Mouse (Mus musculus): ENCODE measurements around the gene Mpzl3. TPM values are rescaled to one million over a fixed set of nuclear protein-coding genes. Genes with fewer than 3 reads are reported as not detected.
A peak's percentile ranks its signal among the peaks of the same experiment; 100 is the strongest.

Gene Mpzl3
- total and polyA plus RNA-seq, 3 experiments, result 3.1 to 5.3 (median 5.2) TPM

DNA sequence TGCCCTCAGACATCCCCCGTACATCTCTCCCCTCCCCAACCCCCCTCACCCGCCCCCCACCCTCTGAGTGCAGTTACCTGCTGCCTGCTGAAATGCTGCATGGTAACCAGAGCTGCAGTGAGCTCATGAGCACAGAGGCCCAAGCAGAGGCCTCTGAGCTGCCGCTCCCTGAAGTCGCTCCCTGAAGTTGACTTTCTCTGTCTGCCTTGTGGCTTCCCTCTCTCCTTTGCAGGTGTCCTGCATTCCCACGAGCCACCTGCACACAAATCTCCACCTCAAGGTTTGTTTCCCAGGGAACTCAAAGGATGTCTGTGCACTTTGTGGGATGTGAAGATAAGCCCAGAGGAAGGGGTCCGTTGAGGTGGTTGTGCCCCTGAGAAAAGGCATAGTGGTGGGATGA, 43.7 kb upstream of the Mpzl3 start:
- Histone ChIP-seq H3K9me3 (replicated peaks; ENCODE audit: low read length) (peaks cover 6% of the 10 kb centered on the region), H3K4me3 (replicated peaks in 1 of 3; ENCODE audit: low read depth in 2 of 3, low read length in 2 of 3, poor library complexity in 1 of 3) (no peak overlapping the region), H3K27me3 (replicated peaks) (no peaks in the 10 kb centered on the region), H3K79me2 (replicated peaks; ENCODE audit: control insufficient read depth, extremely low read depth, insufficient read depth, poor library complexity, severe bottlenecking) (no peaks in the 10 kb centered on the region), H3K36me3 (replicated peaks in 1 of 2; ENCODE audit: control insufficient read depth in 1 of 2, insufficient read depth in 1 of 2, low read length in 1 of 2) (no peaks in the 10 kb centered on the region), H3K9ac (ENCODE audit: insufficient read depth, low read depth) (no peak overlapping the region), H3K4me1 (ENCODE audit: control insufficient read depth in 1 of 2, insufficient read depth in 2 of 2) (peaks cover 15 to 25% of the 10 kb centered on the region in 2 experiments), H3K27ac (ENCODE audit: insufficient read depth, low read depth) (no peak overlapping the region), H3K4me2 (ENCODE audit: insufficient read depth, low read depth, poor library complexity, severe bottlenecking) (no peak overlapping the region)
- in situ Hi-C loops (cut with MboI; ENCODE audit: low pct_ligation_motif_present, low pct_unique_long_range_greater_than_20kb, low sequenced_read_pairs), result loop anchor here (25.0 kb wide), 1 partner anchor 376 kb away; the partner anchor contains the start of gene Fxyd2
- dilution Hi-C loops (cut with MboI; ENCODE audit: extremely low pct_ligation_motif_present, extremely low pct_unique_long_range_greater_than_20kb, low sequenced_read_pairs), result no loop called here
- TF ChIP-seq MEF2A (IDR thresholded peaks at IDR 0.05; ENCODE audit: borderline replicate concordance, low read depth, low read length), result no peak
- TF ChIP-seq NRF1 (IDR thresholded peaks at IDR 0.05; ENCODE audit: low read depth, low read length), result no peak
- no peak for TF ChIP-seq SMC3 (IDR thresholded peaks at IDR 0.05; ENCODE audit: low read depth, low read length)
- no peak for TF ChIP-seq MAFK (IDR thresholded peaks at IDR 0.05; ENCODE audit: insufficient replicate concordance, low read length)
- no peak for TF ChIP-seq MXI1 (IDR thresholded peaks at IDR 0.05; ENCODE audit: low read depth, low read length)
- TF ChIP-seq ZNF384 (IDR thresholded peaks at IDR 0.05; ENCODE audit: low read depth, low read length), result no peak
- no peak for TF ChIP-seq IRF4 (IDR thresholded peaks at IDR 0.05; ENCODE audit: low read depth, low read length)
- TF ChIP-seq MAZ (IDR thresholded peaks at IDR 0.05; ENCODE audit: low read depth, low read length), result no peak
- TF ChIP-seq GABPA (IDR thresholded peaks at IDR 0.05; ENCODE audit: insufficient replicate concordance, low read depth, low read length), result no peak
- no peak for TF ChIP-seq RAD21 (IDR thresholded peaks at IDR 0.05; ENCODE audit: low read depth, low read length)
- no peak for TF ChIP-seq TCF12 (IDR thresholded peaks at IDR 0.05; ENCODE audit: low read depth, low read length)
- DNase-seq (ENCODE audit: extremely low read depth), result no peak

- Histone ChIP-seq H3K4me2 (ENCODE audit: insufficient read depth, low read depth, poor library complexity, severe bottlenecking) (no peak overlapping the region), H3K36me3 (replicated peaks in 1 of 2; ENCODE audit: control insufficient read depth in 1 of 2, insufficient read depth in 1 of 2, low read length in 1 of 2) (no peaks in the 10 kb centered on the region), H3K9me3 (replicated peaks; ENCODE audit: low read length) (peaks cover 6% of the 10 kb centered on the region), H3K27me3 (replicated peaks) (no peaks in the 10 kb centered on the region), H3K4me1 (ENCODE audit: control insufficient read depth in 1 of 2, insufficient read depth in 2 of 2) (no peaks in the 10 kb centered on the region), H3K4me3 (replicated peaks in 1 of 3; ENCODE audit: low read depth in 2 of 3, low read length in 2 of 3, poor library complexity in 1 of 3) (no peak overlapping the region), H3K9ac (ENCODE audit: insufficient read depth, low read depth) (no peak overlapping the region), H3K27ac (ENCODE audit: insufficient read depth, low read depth) (no peak overlapping the region), H3K79me2 (replicated peaks; ENCODE audit: control insufficient read depth, extremely low read depth, insufficient read depth, poor library complexity, severe bottlenecking) (no peaks in the 10 kb centered on the region)
- no peak for TF ChIP-seq HCFC1 (IDR thresholded peaks at IDR 0.05; ENCODE audit: low read depth, low read length)
- TF ChIP-seq MYC (IDR thresholded peaks at IDR 0.05; ENCODE audit: low read depth, low read length), result no peak
- TF ChIP-seq SMC3 (IDR thresholded peaks at IDR 0.05; ENCODE audit: low read depth, low read length), result peak; percentile 69
- peak; percentile 63 for TF ChIP-seq RAD21 (IDR thresholded peaks at IDR 0.05; ENCODE audit: low read depth, low read length)
- TF ChIP-seq POLR2AphosphoS2 (IDR thresholded peaks at IDR 0.05; ENCODE audit: low read depth, low read length), result no peak
- TF ChIP-seq BHLHE40 (IDR thresholded peaks at IDR 0.05; ENCODE audit: low read depth, low read length), result no peak
- peak; percentile 12; the same call in 1 of the 2 replicates for TF ChIP-seq ZC3H11A (IDR thresholded peaks at IDR 0.05; ENCODE audit: low read depth, low read length)
- TF ChIP-seq CTCF (conservative IDR thresholded peaks at IDR 0.05 in 1 of 2, IDR thresholded peaks at IDR 0.05 in 1 of 2; ENCODE audit: low read depth in 2 of 2, low read length in 2 of 2), result peak in 1 of 2 experiments; percentile 66; a peak in 2 of 4 replicates
- no peak for DNase-seq (ENCODE audit: extremely low read depth)
- dilution Hi-C loops (cut with MboI; ENCODE audit: extremely low pct_ligation_motif_present, extremely low pct_unique_long_range_greater_than_20kb, low sequenced_read_pairs) (no loop called here), in situ Hi-C loops (cut with MboI; ENCODE audit: low pct_ligation_motif_present, low pct_unique_long_range_greater_than_20kb, low sequenced_read_pairs) (loop anchor here (25.0 kb wide), 1 partner anchor 372 kb away; the partner anchor contains the start of gene Fxyd2)
These were observed 40.1 kb upstream of the Mpzl3 start for GRCm38 (mm10) chr9:45014879-45015278.

Data from CH12.LX (cell line).